Mouse (Mus musculus) thymus, postnatal 14 days (tissue): ENCODE measurements around the gene Pdzd7.

Source experiments
- DNase-seq: peaks from one replicate; pipeline ENCODE4 v3.0.0; 2021

Gene Pdzd7

GRCm38 (mm10) chr19:45045651-45046050 is at the start of gene Pdzd7:
Gene Pdzd7 (minus strand): TSS chr19:45045717.
- DNase-seq: no peak

- peak; percentile 72 for DNase-seq
Measured at GRCm38 (mm10) chr19:45081841-45082550, 36.5 kb upstream of the Pdzd7 start.

- DNase-seq: peak; percentile 77
Measured at GRCm38 (mm10) chr19:45081279-45081678, 35.8 kb upstream of the Pdzd7 start.

- DNase-seq: no peak
Measured at GRCm38 (mm10) chr19:45080711-45081110, 35.2 kb upstream of the Pdzd7 start.

- peak; percentile 68 for DNase-seq
Measured at GRCm38 (mm10) chr19:45079769-45080515, 34.4 kb upstream of the Pdzd7 start.

- peak; percentile 29 for DNase-seq
Measured at GRCm38 (mm10) chr19:45078971-45079764, 33.7 kb upstream of the Pdzd7 start.

- no peak for DNase-seq
Measured at GRCm38 (mm10) chr19:45077742-45078645, 32.5 kb upstream of the Pdzd7 start.

- DNase-seq: peak; percentile 59
Measured at GRCm38 (mm10) chr19:45076586-45077510, 31.3 kb upstream of the Pdzd7 start.

- DNase-seq: no peak
Measured at GRCm38 (mm10) chr19:45076036-45076575, 30.6 kb upstream of the Pdzd7 start.

- peak; percentile 29 for DNase-seq
Measured at GRCm38 (mm10) chr19:45075323-45076035, 30.0 kb upstream of the Pdzd7 start.

- DNase-seq: peak; percentile 93
Measured at GRCm38 (mm10) chr19:45074580-45075322, 29.2 kb upstream of the Pdzd7 start, which contains the start of gene Kazald1. Gene Kazald1 (plus strand): TSS chr19:45075241.

GRCm38 (mm10) chr19:45073871-45074542 is 28.5 kb upstream of the Pdzd7 start:
- DNase-seq: peak; percentile 90

GRCm38 (mm10) chr19:45067758-45068510 is 22.4 kb upstream of the Pdzd7 start:
- no peak for DNase-seq

- DNase-seq: no peak
Measured at GRCm38 (mm10) chr19:45067170-45067569, 21.7 kb upstream of the Pdzd7 start.

- DNase-seq: no peak
Measured at GRCm38 (mm10) chr19:45065226-45065625, 19.7 kb upstream of the Pdzd7 start.

GRCm38 (mm10) chr19:45063565-45064292 is 18.2 kb upstream of the Pdzd7 start:
- DNase-seq: peak; percentile 64

- no peak for DNase-seq
Measured at GRCm38 (mm10) chr19:45058841-45059240, 13.3 kb upstream of the Pdzd7 start.
